Mouse (Mus musculus) lung, postnatal 0 days (tissue): ENCODE measurements around the gene Mgst3.

Experiments used
- CTCF ChIP-seq: IDR thresholded peaks from 2 replicates; pipeline ENCODE4 v1.5.1; 2016; ENCODE audit warnings: antibody characterized with exemption, mild to moderate bottlenecking
- EP300 ChIP-seq: IDR thresholded peaks from 2 replicates; pipeline ENCODE4 v1.6.1; 2016; ENCODE audit warnings: antibody characterized with exemption, mild to moderate bottlenecking, control low read depth

- TF ChIP-seq CTCF (no peak), EP300 (no peak)
These were observed 41.2 kb downstream of the Mgst3 start for GRCm38 (mm10) chr1:167352403-167352802.
